In genomic region chr11:68750938-68751337, GRCm38 (mm10) we compare ENCODE assay signal across 10 mouse cellular contexts. TPM values are rescaled to one million over a fixed set of nuclear protein-coding genes. Genes with fewer than 3 reads are reported as not detected.
DNase-seq lines count a peak whose midpoint lies in the region; ATAC-seq and TF ChIP-seq lines count a peak whose summit lies in the region.
"Had no signal": no experiment of that assay in that cellular context is flagged by ENCODE, and none has a peak within 500 bp of the region (broad histone marks: within the 10 kb centered on the region; RNA-seq: fewer than 3 reads in every experiment).

No protein-coding gene starts in this region.

- no peaks in the 10 kb centered on the region for H3K27me3 ChIP-seq in lung, postnatal 0 days (replicated peaks; ENCODE audit: insufficient read depth, low read length)
- no peaks in the 10 kb centered on the region for H3K27me3 ChIP-seq in midbrain, embryonic 11.5 days (ENCODE audit: control insufficient read depth, insufficient read depth, low read length)
- H3K27me3 ChIP-seq: embryonic facial prominence, embryonic 15.5 days; liver, embryonic 15.5 days had no signal

- no peaks in the 10 kb centered on the region for H3K4me1 ChIP-seq in lung, postnatal 0 days (ENCODE audit: insufficient read depth, low read depth, low read length)
- H3K4me1 ChIP-seq in midbrain, embryonic 11.5 days (ENCODE audit: control insufficient read depth, insufficient read depth, low read length), result peaks cover 3% of the 10 kb centered on the region; the same call in 1 of the 2 replicates

- 85% methylated on average over 8 of the region's 8 CpGs for WGBS in lung, postnatal 0 days
- WGBS in midbrain, embryonic 11.5 days, result 85% methylated on average over 8 of the region's 8 CpGs

- peak; percentile 64 for TF ChIP-seq CTCF in layer of hippocampus, adult 2 months (conservative IDR thresholded peaks at IDR 0.05)
- peak; percentile 52 for TF ChIP-seq CTCF in lung, postnatal 0 days (IDR thresholded peaks at IDR 0.05)

- H3K9ac ChIP-seq in lung, postnatal 0 days (replicated peaks; ENCODE audit: low read depth), result no peak overlapping the region
- H3K9ac ChIP-seq in midbrain, embryonic 11.5 days (ENCODE audit: low read length), result no peak overlapping the region
- H3K9ac ChIP-seq: embryonic facial prominence, embryonic 15.5 days; liver, embryonic 15.5 days had no signal

- no peak overlapping the region for H3K4me2 ChIP-seq in lung, postnatal 0 days (replicated peaks; ENCODE audit: low read depth, low read length)
- H3K4me2 ChIP-seq in midbrain, embryonic 11.5 days, result no peak overlapping the region
- H3K4me2 ChIP-seq: embryonic facial prominence, embryonic 15.5 days; liver, embryonic 15.5 days had no signal

- no peak for TF ChIP-seq EP300 in lung, postnatal 0 days (IDR thresholded peaks at IDR 0.05)

- H3K27ac ChIP-seq in layer of hippocampus, adult 2 months, result no peak overlapping the region
- H3K27ac ChIP-seq in lung, postnatal 0 days (ENCODE audit: low read length), result no peak overlapping the region
- no peak overlapping the region for H3K27ac ChIP-seq in midbrain, embryonic 11.5 days (ENCODE audit: low read depth, low read length)
- H3K27ac ChIP-seq: embryonic facial prominence, embryonic 15.5 days; liver, embryonic 15.5 days had no signal

- no peaks in the 10 kb centered on the region for H3K36me3 ChIP-seq in lung, postnatal 0 days (ENCODE audit: insufficient read depth, low read length)
- H3K36me3 ChIP-seq in midbrain, embryonic 11.5 days (ENCODE audit: control insufficient read depth, insufficient read depth, low read length), result peaks cover 12% of the 10 kb centered on the region; the same call in 1 of the 2 replicates

- no peak for ATAC-seq in lung, postnatal 0 days
- ATAC-seq in activated CD4-positive, CD25-positive, alpha-beta regulatory T cell, adult 4 months, result no peak
- no peak for ATAC-seq in midbrain, embryonic 11.5 days (ENCODE audit: low FRiP score)

- DNase-seq in layer of hippocampus, adult 2 months (ENCODE audit: low spot score in 2 of 2), result peak; percentile 42 to 48
- no peak for DNase-seq in layer of hippocampus, adult 8-10 months (ENCODE audit: low spot score in 2 of 2)
- DNase-seq in R1 (ENCODE audit: low read depth, low spot score), result peak; percentile 82
- peak; percentile 28 to 55 for DNase-seq in frontal cortex, postnatal 36 days (ENCODE audit: low spot score in 2 of 2)
- no peak for DNase-seq in lung, postnatal 0 days (ENCODE audit: low spot score)
- DNase-seq in heart, postnatal 36 days, result no peak
- no peak for DNase-seq in midbrain, embryonic 11.5 days (ENCODE audit: low spot score, missing footprints)

- no peak overlapping the region for H3K4me3 ChIP-seq in layer of hippocampus, adult 2 months
- no peak overlapping the region for H3K4me3 ChIP-seq in lung, postnatal 0 days (ENCODE audit: low read depth, low read length)
- no peak overlapping the region for H3K4me3 ChIP-seq in midbrain, embryonic 11.5 days (ENCODE audit: low read depth, low read length)
- H3K4me3 ChIP-seq: embryonic facial prominence, embryonic 15.5 days; liver, embryonic 15.5 days had no signal

- intact Hi-C loops in heart, postnatal 36 days (cut with DNase I), result no loop called here

- no peaks in the 10 kb centered on the region for H3K9me3 ChIP-seq in lung, postnatal 0 days (ENCODE audit: low read length)
- H3K9me3 ChIP-seq in midbrain, embryonic 11.5 days (ENCODE audit: control insufficient read depth, low read length), result no peaks in the 10 kb centered on the region
- H3K9me3 ChIP-seq: embryonic facial prominence, embryonic 15.5 days; liver, embryonic 15.5 days had no signal

RNA-seq across cellular contexts. Expression of gene Myh10, which starts 59.6 kb away (rescaled TPM):
- total RNA-seq in layer of hippocampus, adult 2 months (2021), result 100 to 1,000 TPM; 139 to 147 TPM
- 100 to 1,000 TPM; 139 to 165 (median 152) TPM for total RNA-seq in layer of hippocampus, adult 8-10 months (2022)
- 51.8 and 60.5 TPM in 2 replicates for polyA plus RNA-seq in lung, postnatal 0 days (2015; fragmentation: Nextera tagmentation; extraction: Ambion mirVana)
- polyA plus RNA-seq in activated CD4-positive, CD25-positive, alpha-beta regulatory T cell, adult 4 months (2017; shearing (Covaris generic)), result 1 to 10 TPM; 3.0 to 3.3 TPM
- 10 to 100 TPM; 23.0 to 26.4 TPM for total RNA-seq in heart, postnatal 36 days (2021)
- 139 and 141 TPM in 2 replicates for polyA plus RNA-seq in midbrain, embryonic 11.5 days (2014; fragmentation: Nextera tagmentation; extraction: Ambion mirVana)

Comparison
In these comparisons a context has a peak if more than half of its experiments do, and no peak if none do; other contexts are left out.
1. DNase-seq: peak in layer of hippocampus, adult 2 months (2 of 2), R1 (single experiment) and frontal cortex, postnatal 36 days (2 of 2); none in layer of hippocampus, adult 8-10 months (0 of 2), lung, postnatal 0 days (single experiment), heart, postnatal 36 days (0 of 2) and midbrain, embryonic 11.5 days (single experiment).
2. RNA of gene Myh10, which starts 59.6 kb away (total RNA-seq): 139 to 165 TPM in layer of hippocampus, adult 8-10 months and 139 to 147 TPM in layer of hippocampus, adult 2 months; 23.0 to 26.4 TPM in heart, postnatal 36 days; every median in the first group is over 4 times any median in the second.